Mouse (Mus musculus) liver, adult 2 months (tissue): ENCODE results near the gene Nck2.

Source experiments
- CTCF ChIP-seq: fragments of 200-500 bp; IDR thresholded peaks from 2 replicates; pipeline ENCODE4 v1.5.1; 2011; ENCODE audit warnings: low read depth, low read length, control low read depth
- POLR2A ChIP-seq: fragments of 200-500 bp; IDR thresholded peaks from 2 replicates; pipeline ENCODE4 v1.6.1; 2011; ENCODE audit warnings: low read length, control low read depth; ENCODE audit not compliant: insufficient read depth; ENCODE audit errors: extremely low read depth

DNA sequence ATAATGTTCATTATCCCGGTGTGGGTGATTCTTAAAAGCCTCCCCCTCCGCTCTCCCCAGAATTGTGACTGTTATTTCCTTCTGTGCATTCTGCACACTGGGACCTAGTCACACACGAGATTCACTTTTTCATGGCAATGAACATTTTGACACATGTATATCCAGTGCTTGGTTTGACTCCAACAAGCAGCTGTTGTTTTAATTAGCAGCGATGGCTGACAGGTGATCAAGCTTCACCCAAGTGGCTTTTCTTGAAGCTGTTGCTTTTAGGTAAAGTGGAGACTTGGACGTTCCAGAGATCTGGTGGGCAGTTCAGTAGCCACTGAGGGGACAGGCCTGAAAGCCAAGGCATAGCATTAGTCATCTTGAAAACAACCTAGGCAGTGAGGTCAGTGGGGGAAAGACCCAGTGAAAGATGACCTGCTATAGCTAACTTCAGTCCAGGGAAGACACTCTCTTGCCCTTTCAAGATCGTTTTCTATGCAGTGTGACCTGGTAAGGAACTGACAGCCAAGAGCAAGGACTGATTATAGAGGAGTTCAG lies 17.3 kb upstream of the Nck2 start:
- TF ChIP-seq CTCF (no peak), POLR2A (no peak)
